Mouse (Mus musculus) intestine, embryonic 16.5 days (tissue): ENCODE results near the gene Hcls1. TPM values are rescaled to one million over a fixed set of nuclear protein-coding genes. Genes with fewer than 3 reads are reported as not detected.

Experiments
- ATAC-seq: fragments of 200-750 bp; cut with Nextera tagmentation; 2 replicates; pipeline ENCODE4 v1.8.0; 2017; ENCODE audit warnings: moderate TSS enrichment, moderate library complexity
- H3K27ac ChIP-seq: fragments of 300-500 bp; sonication (generic); 2 replicates; pipeline ENCODE4 v1.5.1; 2014; ENCODE audit warnings: mild to moderate bottlenecking, low read length
- H3K27me3 ChIP-seq: fragments of 300-500 bp; sonication (generic); replicated peaks from 2 replicates; pipeline ENCODE4 v1.6.1; 2014; ENCODE audit warnings: low read length, control low read depth, mixed read lengths; ENCODE audit not compliant: control insufficient read depth, insufficient read depth
- H3K36me3 ChIP-seq: fragments of 300-500 bp; sonication (generic); 2 replicates; pipeline ENCODE4 v1.6.1; 2014; ENCODE audit warnings: low read length, control low read depth; ENCODE audit not compliant: control insufficient read depth, insufficient read depth
- H3K4me1 ChIP-seq: fragments of 300-500 bp; sonication (generic); 2 replicates; pipeline ENCODE4 v1.6.1; 2014; ENCODE audit warnings: low read length, control low read depth, mixed read lengths; ENCODE audit not compliant: control insufficient read depth, insufficient read depth
- H3K4me2 ChIP-seq: fragments of 300-500 bp; sonication (generic); 2 replicates; pipeline ENCODE4 v1.6.1; 2014; ENCODE audit warnings: low read depth, low read length, control low read depth
- H3K4me3 ChIP-seq: fragments of 300-500 bp; sonication (generic); 2 replicates; pipeline ENCODE4 v1.5.1; 2014; ENCODE audit warnings: mild to moderate bottlenecking, low read length
- H3K9ac ChIP-seq: fragments of 300-500 bp; sonication (generic); 2 replicates; pipeline ENCODE4 v1.6.1; 2014; ENCODE audit warnings: low read depth, low read length
- H3K9me3 ChIP-seq: fragments of 300-500 bp; sonication (generic); 2 replicates; pipeline ENCODE4 v1.6.1; 2016; ENCODE audit warnings: low read length, control low read depth; ENCODE audit not compliant: control insufficient read depth
- WGBS: fragments of 180-500 bp; shearing (Covaris S2); extraction: QIAGEN DNeasy Blood & Tissue Kit; methylation state at CpG from one replicate; pipeline ENCODE4 v1.1.7; 2014; 5-methylcytosine and 5-hydroxymethylcytosine counted together
- polyA plus RNA-seq: library from polyadenylated mRNA; unstranded; fragments of >200 nt; fragmentation: Nextera tagmentation; extraction: Ambion mirVana; gene quantifications from 2 replicates; pipeline ENCODE4 v1.2.1, GENCODE M21; 2015

Gene Hcls1
- polyA plus RNA-seq: 18.2 and 20.6 TPM in 2 replicates

- peak within 1 kb of the TSS; percentile 7; the same call in 1 of the 2 replicates for H3K4me3 ChIP-seq
- peak within 1 kb of the TSS; percentile 7; the same call in 1 of the 2 replicates for H3K4me2 ChIP-seq
- WGBS: 74% methylated on average over 7 of the region's 7 CpGs
- H3K4me1 ChIP-seq: no peaks in the 10 kb centered on the region
- H3K9ac ChIP-seq: no peak within 1 kb of the TSS
- peak; percentile 50 for ATAC-seq
- H3K27ac ChIP-seq: peak within 1 kb of the TSS; percentile 53
- H3K9me3 ChIP-seq: no peaks in the 10 kb centered on the region
- peaks cover 9% of the 10 kb centered on the region; the same call in 1 of the 2 replicates for H3K36me3 ChIP-seq
- H3K27me3 ChIP-seq: no peaks in the 10 kb centered on the region
These were observed at the start of gene Hcls1 for GRCm38 (mm10) chr16:36934841-36935620. Gene Hcls1, plus strand, starts transcription at chr16:36934983.

- H3K4me1 ChIP-seq: no peaks in the 10 kb centered on the region
- H3K36me3 ChIP-seq: no peaks in the 10 kb centered on the region
- no peaks in the 10 kb centered on the region for H3K27me3 ChIP-seq
- no peak overlapping the region for H3K4me3 ChIP-seq
- no peaks in the 10 kb centered on the region for H3K9me3 ChIP-seq
- H3K27ac ChIP-seq: no peak overlapping the region
- H3K4me2 ChIP-seq: no peak overlapping the region
- 94% methylated on average over 11 of the region's 11 CpGs for WGBS
- H3K9ac ChIP-seq: no peak overlapping the region
- ATAC-seq: no peak
These were observed 48.9 kb upstream of the Hcls1 start for GRCm38 (mm10) chr16:36885912-36886311.

DNA sequence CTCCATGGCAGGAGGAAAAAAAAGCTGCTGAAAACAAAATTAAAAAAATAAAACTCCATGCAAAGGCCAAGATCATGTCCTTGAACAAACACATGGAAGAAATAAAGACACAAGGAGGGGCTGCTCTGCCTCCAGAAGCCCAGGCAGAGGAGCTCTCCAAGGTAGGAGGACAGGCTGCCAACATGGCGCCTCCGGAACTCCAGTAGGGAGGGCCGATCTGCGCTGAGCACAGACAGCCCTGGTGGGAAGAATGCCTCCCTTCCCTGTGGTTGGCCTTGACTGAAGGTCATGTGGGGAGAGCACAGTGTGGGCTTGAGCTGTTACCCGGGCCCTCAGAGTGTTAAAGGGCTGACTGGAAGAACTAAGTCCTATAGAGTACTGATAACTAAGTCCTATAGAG is 47.2 kb upstream of the Hcls1 start:
- Histone ChIP-seq H3K9me3 (no peaks in the 10 kb centered on the region), H3K4me3 (no peak overlapping the region), H3K27ac (no peak overlapping the region), H3K4me2 (no peak overlapping the region), H3K4me1 (no peaks in the 10 kb centered on the region), H3K27me3 (no peaks in the 10 kb centered on the region), H3K36me3 (no peaks in the 10 kb centered on the region), H3K9ac (no peak overlapping the region)
- WGBS: 90% methylated on average over 5 of the region's 5 CpGs
- ATAC-seq: no peak

DNA sequence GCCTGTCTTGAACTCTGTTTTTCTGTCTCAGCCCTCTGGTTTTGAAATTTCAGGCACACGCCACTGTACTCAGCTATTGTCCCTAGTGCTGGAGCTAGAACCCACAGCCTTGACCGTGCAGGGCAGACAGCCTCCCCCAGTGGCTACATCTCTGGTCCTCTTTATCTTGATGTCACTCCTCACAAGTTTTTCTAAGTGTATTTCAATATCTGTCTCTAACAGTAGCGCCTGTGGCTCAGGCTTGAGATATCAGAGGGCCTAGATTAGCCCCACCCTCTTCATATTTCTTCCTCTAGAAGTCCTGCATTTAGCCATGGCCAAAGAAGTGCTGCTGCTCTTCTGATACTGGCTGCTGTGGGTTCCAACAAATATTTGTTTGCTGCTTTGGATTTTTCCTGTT is 44.2 kb upstream of the Hcls1 start:
- no peak overlapping the region for H3K4me3 ChIP-seq
- no peaks in the 10 kb centered on the region for H3K27me3 ChIP-seq
- no peak overlapping the region for H3K4me2 ChIP-seq
- H3K36me3 ChIP-seq: no peaks in the 10 kb centered on the region
- WGBS: 93% methylated on average over 3 of the region's 3 CpGs
- no peaks in the 10 kb centered on the region for H3K4me1 ChIP-seq
- no peak overlapping the region for H3K9ac ChIP-seq
- peak; percentile 78 for ATAC-seq
- H3K9me3 ChIP-seq: no peaks in the 10 kb centered on the region
- no peak overlapping the region for H3K27ac ChIP-seq

DNA sequence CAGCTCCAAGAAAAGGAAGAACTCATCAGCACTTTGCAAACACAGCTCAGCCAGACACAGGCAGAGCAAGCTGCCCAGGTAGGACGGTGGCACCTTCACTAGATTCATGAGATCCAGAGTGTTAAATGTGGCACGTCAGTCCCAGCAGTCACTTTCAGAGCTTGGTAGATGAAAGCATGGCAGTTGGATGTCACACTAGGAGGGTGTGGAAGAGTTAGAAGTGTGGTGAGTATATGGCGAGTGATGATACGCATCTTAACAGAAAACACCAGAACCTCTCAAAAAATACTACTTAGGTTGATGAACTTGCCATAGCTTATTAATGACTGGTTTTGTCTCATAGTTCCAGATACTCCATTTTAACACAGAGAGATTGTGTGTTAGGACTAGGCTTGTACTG is 43.4 kb upstream of the Hcls1 start:
- ATAC-seq: no peak
- H3K4me2 ChIP-seq: no peak overlapping the region
- no peaks in the 10 kb centered on the region for H3K27me3 ChIP-seq
- H3K36me3 ChIP-seq: no peaks in the 10 kb centered on the region
- H3K9ac ChIP-seq: no peak overlapping the region
- WGBS: 91% methylated on average over 4 of the region's 4 CpGs
- H3K9me3 ChIP-seq: no peaks in the 10 kb centered on the region
- H3K4me3 ChIP-seq: no peak overlapping the region
- H3K27ac ChIP-seq: no peak overlapping the region
- no peaks in the 10 kb centered on the region for H3K4me1 ChIP-seq

- Histone ChIP-seq H3K4me2 (no peak overlapping the region), H3K4me3 (no peak overlapping the region), H3K4me1 (no peaks in the 10 kb centered on the region), H3K27ac (no peak overlapping the region), H3K9me3 (no peaks in the 10 kb centered on the region), H3K9ac (no peak overlapping the region), H3K27me3 (no peaks in the 10 kb centered on the region), H3K36me3 (0 out of 2 replicates have a peak, but pooled peaks cover 3% of the 10 kb centered on the region)
- no peak for ATAC-seq
- WGBS: 85% methylated on average over 10 of the region's 10 CpGs
These were observed 41.5 kb upstream of the Hcls1 start for GRCm38 (mm10) chr16:36893317-36893716.

GRCm38 (mm10) chr16:36896712-36897111 is 38.1 kb upstream of the Hcls1 start:
- H3K9me3 ChIP-seq: no peaks in the 10 kb centered on the region
- H3K4me3 ChIP-seq: no peak overlapping the region
- no peak overlapping the region for H3K27ac ChIP-seq
- no peak overlapping the region for H3K9ac ChIP-seq
- no peak overlapping the region for H3K4me2 ChIP-seq
- H3K27me3 ChIP-seq: no peaks in the 10 kb centered on the region
- H3K4me1 ChIP-seq: no peaks in the 10 kb centered on the region
- ATAC-seq: no peak
- 92% methylated on average over 6 of the region's 6 CpGs for WGBS
- peaks cover 9% of the 10 kb centered on the region; the same call in 1 of the 2 replicates for H3K36me3 ChIP-seq

DNA sequence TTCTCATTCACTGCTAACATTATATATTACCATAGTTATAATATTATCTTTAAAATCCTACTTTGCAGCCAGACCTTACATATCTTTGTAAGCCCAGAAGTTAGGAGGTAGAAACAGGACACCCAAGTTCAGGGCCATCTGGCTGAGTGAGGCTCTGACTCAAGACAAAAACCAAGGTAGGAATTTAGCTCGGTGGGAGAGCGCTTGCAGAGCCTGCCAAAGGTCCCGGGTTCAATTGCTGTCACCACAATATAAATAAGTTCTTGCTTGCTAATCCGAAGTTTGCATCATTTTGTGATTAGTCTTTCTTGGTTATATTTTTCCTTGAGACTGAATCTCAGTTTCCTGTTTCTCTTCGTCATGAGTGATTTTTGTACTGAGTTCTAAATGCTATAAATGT is 31.6 kb upstream of the Hcls1 start:
- no peak for ATAC-seq
- no peaks in the 10 kb centered on the region for H3K4me1 ChIP-seq
- no peak overlapping the region for H3K4me3 ChIP-seq
- WGBS: 90% methylated on average over 5 of the region's 5 CpGs
- no peak overlapping the region for H3K9ac ChIP-seq
- H3K27me3 ChIP-seq: no peaks in the 10 kb centered on the region
- no peaks in the 10 kb centered on the region for H3K9me3 ChIP-seq
- H3K27ac ChIP-seq: no peak overlapping the region
- H3K36me3 ChIP-seq: peaks cover 5% of the 10 kb centered on the region; the same call in 1 of the 2 replicates
- H3K4me2 ChIP-seq: no peak overlapping the region

- no peak for ATAC-seq
- H3K4me2 ChIP-seq: no peak overlapping the region
- 92% methylated on average over 10 of the region's 10 CpGs for WGBS
- no peaks in the 10 kb centered on the region for H3K4me1 ChIP-seq
- H3K27me3 ChIP-seq: no peaks in the 10 kb centered on the region
- no peak overlapping the region for H3K4me3 ChIP-seq
- H3K9ac ChIP-seq: no peak overlapping the region
- 0 out of 2 replicates have a peak, but pooled peaks cover 4% of the 10 kb centered on the region for H3K36me3 ChIP-seq
- H3K27ac ChIP-seq: no peak overlapping the region
- H3K9me3 ChIP-seq: no peaks in the 10 kb centered on the region
These were observed 22.9 kb upstream of the Hcls1 start for GRCm38 (mm10) chr16:36911909-36912308.
